Mouse (Mus musculus) midbrain, embryonic 10.5 days (tissue): ENCODE data around the gene Vmo1. TPM values are rescaled to one million over a fixed set of nuclear protein-coding genes. Genes with fewer than 3 reads are reported as not detected.
A peak's percentile ranks its signal among the peaks of the same experiment; 100 is the strongest.

Experiments used
- DNase-seq: peaks from one replicate; pipeline ENCODE4 v3.0.0-alpha.2; 2017; ENCODE audit warnings: low spot score
- H3K27ac ChIP-seq: fragments of 300-500 bp; sonication (generic); replicated peaks from 2 replicates; pipeline ENCODE4 v1.5.1; 2016; ENCODE audit warnings: mild to moderate bottlenecking
- H3K27me3 ChIP-seq: fragments of 300-500 bp; sonication (generic); 2 replicates; pipeline ENCODE4 v1.6.1; 2016; ENCODE audit warnings: low read depth, mild to moderate bottlenecking; ENCODE audit not compliant: poor library complexity, severe bottlenecking
- H3K36me3 ChIP-seq: fragments of 300-500 bp; sonication (generic); 2 replicates; pipeline ENCODE4 v1.6.1; 2016; ENCODE audit warnings: mild to moderate bottlenecking, moderate library complexity
- H3K4me1 ChIP-seq: fragments of 300-500 bp; sonication (generic); 2 replicates; pipeline ENCODE4 v1.6.1; 2016
- H3K4me3 ChIP-seq: fragments of 300-500 bp; sonication (generic); 2 replicates; pipeline ENCODE4 v1.5.1; 2016; ENCODE audit warnings: mild to moderate bottlenecking, moderate library complexity
- H3K9me3 ChIP-seq: fragments of 300-500 bp; sonication (generic); replicated peaks from 2 replicates; pipeline ENCODE4 v1.6.1; 2016; ENCODE audit warnings: mild to moderate bottlenecking
- WGBS: fragments of 180-500 bp; shearing (Covaris S2); methylation state at CpG from one replicate; pipeline ENCODE4 v1.1.7; 2016; 5-methylcytosine and 5-hydroxymethylcytosine counted together
- polyA plus RNA-seq: library from polyadenylated mRNA; unstranded; fragments of >200 nt; fragmentation: Nextera tagmentation; extraction: Ambion mirVana; gene quantifications from 2 replicates; pipeline ENCODE4 v1.2.1, GENCODE M21; 2016

Vmo1 gene
- polyA plus RNA-seq: not detected in 2 replicates

DNA sequence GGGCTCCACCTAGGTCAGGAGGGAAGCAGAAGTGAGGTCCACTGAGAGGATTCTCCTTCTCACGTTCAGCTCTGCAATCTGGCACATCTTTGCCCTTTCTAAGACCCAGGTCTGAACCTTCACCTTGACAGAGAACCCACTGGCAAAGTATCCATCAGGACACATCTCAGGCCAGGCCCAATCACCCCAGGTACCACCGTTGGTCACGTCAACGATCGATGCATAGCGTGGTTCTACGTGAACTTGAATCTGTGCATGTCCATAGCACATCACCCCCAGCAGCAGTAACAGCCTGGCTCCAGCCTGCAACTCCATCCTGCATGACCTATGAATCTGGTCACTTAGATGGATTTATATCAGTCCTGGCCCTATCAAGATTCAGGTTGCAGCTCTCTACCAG lies at the start of gene Vmo1:
Vmo1 (minus strand) TSS at position 329 of the 400 bp plus-strand sequence.
- WGBS: 93% methylated on average over 7 of the region's 7 CpGs
- Histone ChIP-seq H3K27me3 (peaks cover 24% of the 10 kb centered on the region), H3K36me3 (no peaks in the 10 kb centered on the region), H3K4me1 (peaks cover 19% of the 10 kb centered on the region), H3K27ac (no peak within 1 kb of the TSS), H3K9me3 (no peaks in the 10 kb centered on the region), H3K4me3 (no peak within 1 kb of the TSS)
- no peak for DNase-seq

DNA sequence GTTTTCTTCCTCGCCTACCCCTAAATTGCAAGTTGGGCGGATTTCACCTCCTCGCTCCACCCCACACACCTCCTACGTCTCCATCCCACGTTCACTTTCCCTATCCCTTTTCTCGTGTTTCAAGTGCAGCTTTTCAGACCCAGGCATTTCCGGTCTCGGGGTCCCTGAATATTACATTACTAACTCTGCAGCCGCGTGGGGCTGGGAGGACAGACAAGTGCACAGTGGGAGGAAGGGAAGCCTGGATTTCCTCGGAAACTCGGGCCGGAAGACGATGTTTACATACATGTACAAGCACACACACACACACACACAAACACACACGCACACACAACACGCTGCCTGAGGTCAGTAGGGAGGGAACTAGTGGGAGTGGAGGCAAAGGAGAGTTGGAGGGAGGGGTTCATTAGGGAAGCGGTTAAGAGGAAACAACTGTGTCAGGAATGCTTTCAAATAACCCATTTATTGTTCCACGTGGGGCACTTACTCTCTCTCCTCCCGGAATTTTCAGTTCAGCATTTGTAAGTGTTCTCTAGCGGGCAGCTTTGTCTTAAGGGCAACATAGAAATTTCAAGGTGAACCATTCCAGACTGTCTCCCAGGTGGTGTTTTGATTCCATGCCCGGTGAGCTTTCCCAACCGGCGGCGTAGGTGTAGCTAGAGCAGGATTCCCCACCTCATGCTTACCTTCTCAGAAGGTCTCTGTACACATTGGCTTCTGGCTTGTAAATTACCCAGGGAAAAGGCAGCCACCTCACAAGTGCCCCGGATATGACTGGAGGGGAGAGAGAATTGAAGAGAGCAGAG lies 49.3 kb upstream of the Vmo1 start:
- 4% methylated on average over 25 of the region's 25 CpGs for WGBS
- peaks cover 44% of the 10 kb centered on the region for H3K4me1 ChIP-seq
- no peaks in the 10 kb centered on the region for H3K27me3 ChIP-seq

DNA sequence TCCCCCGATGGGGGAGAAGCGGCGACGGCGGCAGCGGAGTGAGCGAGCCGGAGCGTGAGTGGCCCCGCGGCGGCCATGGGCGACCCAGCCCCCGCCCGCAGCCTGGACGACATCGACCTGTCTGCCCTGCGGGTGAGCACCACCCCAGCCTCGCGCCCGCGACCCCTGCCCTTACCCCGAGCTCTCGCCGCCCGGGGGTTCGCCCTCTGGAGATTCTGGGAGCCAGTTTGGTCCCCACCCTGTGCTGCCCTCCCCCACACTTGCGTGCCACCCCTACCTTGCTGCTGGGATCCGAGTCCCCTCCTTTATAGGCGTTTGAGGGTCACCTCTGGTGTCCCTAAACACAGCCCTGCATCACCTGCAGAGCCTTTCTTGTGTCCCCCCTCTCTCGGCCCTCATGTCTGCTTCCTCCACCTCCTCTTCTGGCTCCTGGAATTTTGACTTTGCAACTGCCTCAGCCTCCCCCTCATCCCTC lies 48.6 kb upstream of the Vmo1 start:
- peak overlapping the region; percentile 70 for H3K4me3 ChIP-seq
- H3K27me3 ChIP-seq: no peaks in the 10 kb centered on the region
- H3K27ac ChIP-seq: peak overlapping the region; percentile 90
- under 1% methylated on average over 31 of the region's 31 CpGs for WGBS
- H3K9me3 ChIP-seq: no peaks in the 10 kb centered on the region
- peaks cover 44% of the 10 kb centered on the region for H3K4me1 ChIP-seq
- peaks cover 4% of the 10 kb centered on the region for H3K36me3 ChIP-seq
- no peak for DNase-seq

More for the DNA sequence above, 49.3 kb upstream of the Vmo1 start:
- H3K9me3 ChIP-seq: no peaks in the 10 kb centered on the region
- peaks cover 8% of the 10 kb centered on the region for H3K36me3 ChIP-seq
- H3K27ac ChIP-seq: peak overlapping the region; percentile 90
- peak overlapping the region; percentile 70 for H3K4me3 ChIP-seq
- peak; percentile 42 for DNase-seq

DNA sequence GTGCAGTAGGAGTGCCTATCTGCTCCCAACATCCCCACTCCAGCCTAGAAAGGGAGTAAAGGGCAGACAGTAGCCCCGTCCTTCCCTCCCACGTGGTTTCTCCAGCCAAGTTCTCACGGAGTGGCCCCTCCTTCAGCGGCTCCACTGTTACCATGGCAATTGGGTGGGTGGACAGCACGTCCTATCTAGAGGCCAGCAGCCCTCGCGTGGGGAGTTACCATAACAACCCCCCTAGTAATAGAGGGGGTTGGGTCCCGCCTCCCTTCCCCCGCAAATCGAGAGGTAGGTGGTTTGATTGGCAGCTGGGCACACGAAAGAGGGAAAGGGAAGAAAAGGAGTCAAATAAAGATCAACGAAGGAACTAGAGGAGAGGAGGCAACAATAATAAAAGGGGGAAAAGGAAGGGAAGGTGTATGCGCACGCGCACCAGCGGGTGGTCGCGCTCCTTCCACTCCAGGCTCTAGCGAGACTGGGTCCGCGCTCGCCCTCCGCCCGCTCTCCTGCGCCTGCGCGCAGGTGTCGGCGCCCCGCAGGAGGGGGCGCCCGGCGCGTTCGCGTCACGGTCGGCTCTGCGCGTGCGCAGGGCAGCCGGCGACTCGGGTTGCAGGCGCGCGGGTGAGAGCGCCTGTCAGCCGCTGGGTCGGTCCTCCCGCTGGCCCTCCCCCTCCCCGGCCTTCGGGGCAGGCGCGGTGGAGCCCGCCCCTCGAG lies 48.0 kb upstream of the Vmo1 start, which contains the start of gene Mink1:
Mink1 (plus strand) TSS at position 595 of the 708 bp plus-strand sequence.
- WGBS: under 1% methylated on average over 57 of the region's 57 CpGs
- peaks cover 44% of the 10 kb centered on the region for H3K4me1 ChIP-seq

DNA sequence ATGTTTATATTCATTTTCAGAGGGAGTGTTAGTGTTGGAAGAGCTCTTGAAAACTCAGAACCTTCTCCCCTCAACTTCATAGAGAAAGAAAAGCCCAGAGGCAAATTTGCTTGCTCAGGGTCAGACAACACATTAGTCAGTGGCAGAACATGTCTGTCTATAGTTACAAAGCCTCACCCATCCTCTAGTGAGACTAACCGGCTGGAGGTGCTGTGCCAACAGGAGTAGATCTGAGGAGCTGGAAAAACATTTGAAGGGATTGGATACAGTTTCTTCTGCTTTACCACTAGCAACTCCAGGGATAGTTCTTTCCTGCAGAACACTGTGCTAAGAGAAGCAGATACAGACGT lies 47.5 kb upstream of the Vmo1 start:
- Histone ChIP-seq H3K4me1 (peaks cover 44% of the 10 kb centered on the region), H3K27ac (peak overlapping the region; percentile 90), H3K9me3 (no peaks in the 10 kb centered on the region), H3K36me3 (no peaks in the 10 kb centered on the region), H3K4me3 (peak overlapping the region; percentile 70), H3K27me3 (no peaks in the 10 kb centered on the region)
- 4% methylated on average over 2 of the region's 2 CpGs for WGBS
- no peak for DNase-seq

More for the DNA sequence above, 48.0 kb upstream of the Vmo1 start, which contains the start of gene Mink1:
- Histone ChIP-seq H3K27ac (peak within 1 kb of the TSS; percentile 90), H3K4me3 (peak within 1 kb of the TSS; percentile 70), H3K36me3 (no peaks in the 10 kb centered on the region), H3K9me3 (no peaks in the 10 kb centered on the region), H3K27me3 (no peaks in the 10 kb centered on the region)
- DNase-seq: peak; percentile 91

DNA sequence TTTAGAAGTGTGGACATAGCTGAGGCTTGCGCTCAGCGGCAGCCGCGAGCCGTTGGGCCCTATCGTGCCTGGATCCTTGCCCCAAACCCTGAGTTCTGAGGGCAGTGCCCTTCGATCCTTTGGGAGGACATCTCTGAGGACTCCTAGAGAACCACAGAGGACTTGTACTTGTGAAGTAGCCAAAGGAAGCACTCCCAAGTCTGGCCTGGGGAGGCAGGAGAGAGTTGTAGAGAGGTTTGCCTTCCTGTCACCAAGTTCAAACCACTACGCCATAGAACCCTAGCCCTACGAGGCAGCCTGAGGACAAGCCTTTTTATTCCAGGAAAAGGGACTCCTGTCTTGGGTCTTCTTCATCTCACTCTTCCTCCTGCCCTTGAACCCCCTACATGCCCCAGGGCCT lies 43.1 kb upstream of the Vmo1 start:
- no peak for DNase-seq
- 88% methylated on average over 9 of the region's 9 CpGs for WGBS
- H3K36me3 ChIP-seq: no peaks in the 10 kb centered on the region
- peaks cover 19% of the 10 kb centered on the region for H3K4me1 ChIP-seq
- peaks cover 6% of the 10 kb centered on the region; the same call in 1 of the 2 replicates for H3K27me3 ChIP-seq
- no peaks in the 10 kb centered on the region for H3K9me3 ChIP-seq
- no peak overlapping the region for H3K4me3 ChIP-seq
- no peak overlapping the region for H3K27ac ChIP-seq

DNA sequence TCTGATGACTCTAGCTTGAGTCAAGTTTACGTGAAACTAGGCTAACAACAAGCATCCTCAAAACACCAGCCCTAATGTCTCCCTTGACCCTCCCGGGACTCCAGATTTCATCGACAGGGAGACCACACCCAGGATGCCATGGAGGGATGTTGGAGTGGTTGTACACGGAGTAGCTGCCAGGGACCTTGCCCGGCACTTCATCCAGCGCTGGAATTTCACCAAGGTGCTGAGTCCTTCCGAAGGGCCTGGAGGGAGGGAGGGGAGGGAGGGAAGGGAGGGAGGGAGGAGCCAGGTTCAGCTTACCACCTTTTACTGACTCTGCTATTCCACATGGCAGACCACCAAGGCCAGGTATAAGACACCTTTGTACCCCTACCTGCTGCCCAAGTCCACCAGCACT lies 39.5 kb upstream of the Vmo1 start:
- Histone ChIP-seq H3K27ac (no peak overlapping the region), H3K9me3 (no peaks in the 10 kb centered on the region), H3K36me3 (no peaks in the 10 kb centered on the region), H3K4me1 (0 out of 2 replicates have a peak, but pooled peaks cover 9% of the 10 kb centered on the region), H3K27me3 (peaks cover 6% of the 10 kb centered on the region; the same call in 1 of the 2 replicates), H3K4me3 (no peak overlapping the region)
- no peak for DNase-seq
- WGBS: 35% methylated on average over 7 of the region's 7 CpGs

DNA sequence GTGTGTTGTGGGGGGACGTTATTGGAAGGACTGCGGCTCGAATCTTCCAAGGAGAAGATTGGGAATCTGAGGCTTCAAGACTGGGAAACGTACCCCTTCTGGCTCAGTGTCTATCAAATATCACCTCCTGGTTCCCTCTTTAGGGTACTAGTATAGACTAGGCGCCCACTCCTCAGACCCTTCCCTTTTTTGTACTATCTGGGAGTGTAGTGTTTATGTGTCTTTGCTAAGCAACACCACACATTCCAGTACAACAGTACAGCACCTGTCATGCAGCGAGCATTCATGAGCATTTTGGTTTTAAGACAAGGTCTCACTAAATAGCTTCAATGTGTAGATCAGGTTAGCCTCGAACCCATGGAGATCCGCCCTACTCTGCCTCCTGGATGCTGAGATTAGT lies 37.1 kb upstream of the Vmo1 start:
- peaks cover 6% of the 10 kb centered on the region; the same call in 1 of the 2 replicates for H3K27me3 ChIP-seq
- no peak for DNase-seq
- WGBS: 91% methylated on average over 8 of the region's 8 CpGs
- no peaks in the 10 kb centered on the region for H3K9me3 ChIP-seq
- H3K36me3 ChIP-seq: no peaks in the 10 kb centered on the region
- H3K4me3 ChIP-seq: no peak overlapping the region
- 0 out of 2 replicates have a peak, but pooled peaks cover 9% of the 10 kb centered on the region for H3K4me1 ChIP-seq
- no peak overlapping the region for H3K27ac ChIP-seq

DNA sequence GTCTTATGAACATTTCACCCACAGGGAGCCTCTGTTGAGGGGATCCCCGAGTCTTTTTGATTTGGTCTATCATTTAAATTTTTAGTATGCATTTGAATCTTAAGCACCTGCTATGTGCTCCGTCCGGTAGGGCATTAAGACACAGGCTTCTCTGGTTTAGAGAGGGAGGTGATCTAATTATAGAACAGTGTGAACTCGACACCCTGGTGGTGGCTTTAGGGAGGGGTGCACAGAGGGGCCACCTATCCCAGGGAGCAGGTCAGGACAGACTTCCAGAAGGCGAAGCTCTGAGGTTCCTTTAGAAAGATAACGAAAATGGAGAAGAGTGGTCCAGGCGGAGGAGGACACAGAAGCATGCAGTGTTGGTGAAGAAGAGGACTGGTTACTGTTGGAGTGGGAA lies 30.1 kb upstream of the Vmo1 start:
- 75% methylated on average over 7 of the region's 7 CpGs for WGBS
- H3K9me3 ChIP-seq: no peaks in the 10 kb centered on the region

DNA sequence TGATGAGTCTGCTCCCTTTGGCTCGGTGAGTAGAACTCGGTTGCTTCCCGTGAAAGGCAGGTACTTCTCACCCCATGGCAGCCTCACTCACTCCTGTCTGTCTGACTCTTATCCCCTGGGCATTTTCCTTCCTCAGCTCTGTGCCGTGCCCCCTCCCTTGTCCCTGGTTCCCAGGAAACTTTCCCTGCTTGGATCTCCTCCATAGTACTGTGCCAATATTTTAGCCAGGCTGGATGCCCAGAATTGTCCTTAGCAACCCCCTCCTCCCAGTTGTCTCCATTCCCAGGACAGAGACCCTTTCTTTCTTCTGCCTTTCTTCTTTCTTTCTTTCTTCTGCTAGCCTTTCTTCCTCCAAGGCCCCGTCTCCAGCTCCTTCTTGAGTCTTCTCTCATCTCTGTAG lies 27.0 kb upstream of the Vmo1 start:
- WGBS: 75% methylated on average over 5 of the region's 5 CpGs
- H3K27ac ChIP-seq: no peak overlapping the region
- H3K9me3 ChIP-seq: no peaks in the 10 kb centered on the region
- peaks cover 35% of the 10 kb centered on the region for H3K27me3 ChIP-seq
- no peak for DNase-seq
- H3K4me1 ChIP-seq: peaks cover 15% of the 10 kb centered on the region
- no peaks in the 10 kb centered on the region for H3K36me3 ChIP-seq
- H3K4me3 ChIP-seq: no peak overlapping the region

More for the DNA sequence above, 30.1 kb upstream of the Vmo1 start:
- Histone ChIP-seq H3K27me3 (peaks cover 24% of the 10 kb centered on the region), H3K36me3 (no peaks in the 10 kb centered on the region), H3K4me1 (peaks cover 13% of the 10 kb centered on the region), H3K4me3 (no peak overlapping the region), H3K27ac (no peak overlapping the region)
- no peak for DNase-seq

DNA sequence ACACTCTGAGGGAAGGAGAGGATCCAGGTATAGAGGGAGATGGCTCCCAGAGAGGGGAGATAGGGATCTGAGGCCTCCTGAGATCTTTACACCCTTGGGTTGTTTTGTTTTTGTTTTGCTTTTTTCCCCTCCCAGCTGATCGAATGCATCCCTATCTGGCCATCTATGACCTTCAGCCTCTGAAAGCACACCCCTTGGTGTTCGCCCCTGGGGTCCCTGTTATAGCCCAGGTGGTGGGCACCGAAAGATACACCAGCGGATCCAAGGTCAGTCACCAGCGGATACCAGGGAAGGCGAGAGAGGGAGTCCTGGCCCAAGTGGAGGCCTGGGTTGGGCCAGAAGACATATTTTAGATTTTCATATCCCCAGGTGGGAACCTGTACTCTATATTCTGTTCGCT lies 26.5 kb upstream of the Vmo1 start:
- peaks cover 15% of the 10 kb centered on the region for H3K4me1 ChIP-seq
- no peak overlapping the region for H3K27ac ChIP-seq
- 89% methylated on average over 7 of the region's 7 CpGs for WGBS
- no peaks in the 10 kb centered on the region for H3K36me3 ChIP-seq
- H3K4me3 ChIP-seq: peak overlapping the region; percentile 73
- no peaks in the 10 kb centered on the region for H3K9me3 ChIP-seq
- H3K27me3 ChIP-seq: peaks cover 35% of the 10 kb centered on the region
- no peak for DNase-seq

DNA sequence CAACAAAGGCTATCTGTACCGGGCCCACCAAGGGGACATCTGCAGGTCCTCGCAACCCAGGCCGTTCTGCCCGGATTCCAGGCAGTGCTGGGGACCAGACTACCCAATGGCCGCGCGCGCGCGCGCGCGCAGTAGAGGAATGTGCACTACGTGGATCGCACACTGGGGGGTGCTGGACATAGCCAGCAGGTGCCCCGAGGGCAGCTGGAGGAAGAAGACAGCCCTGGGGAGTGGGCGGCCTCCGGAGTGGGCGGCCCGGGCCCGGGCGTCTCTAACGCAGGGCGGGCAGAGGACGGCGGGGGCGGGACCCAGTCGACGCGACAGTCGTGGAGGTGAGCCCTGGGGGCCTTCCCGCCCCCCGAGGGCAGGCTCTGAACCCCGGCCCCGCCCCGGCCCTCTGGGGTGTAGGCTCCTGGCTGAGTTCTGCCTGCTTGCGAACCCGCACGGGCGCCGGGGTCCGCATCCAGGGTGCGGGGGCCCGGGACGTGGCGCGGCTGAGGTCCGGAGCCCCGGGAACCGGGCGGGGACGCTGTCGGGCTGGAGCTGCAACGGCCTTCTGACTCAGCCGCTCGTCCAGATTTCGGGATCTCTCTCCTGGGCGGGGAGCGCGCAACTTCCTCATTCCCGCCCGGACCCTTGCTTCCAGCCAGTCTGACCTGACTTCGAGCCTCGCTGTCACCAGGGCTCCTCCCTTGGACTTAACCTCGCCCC lies 25.6 kb upstream of the Vmo1 start, which contains the start of gene Pld2:
Pld2 (plus strand) TSS at position 188 of the 711 bp plus-strand sequence.
- Histone ChIP-seq H3K4me3 (peak within 1 kb of the TSS; percentile 73), H3K4me1 (peaks cover 15% of the 10 kb centered on the region), H3K9me3 (no peaks in the 10 kb centered on the region), H3K36me3 (no peaks in the 10 kb centered on the region), H3K27ac (peak within 1 kb of the TSS; percentile 81), H3K27me3 (peaks cover 35% of the 10 kb centered on the region)
- under 1% methylated on average over 65 of the region's 65 CpGs for WGBS
- peak; percentile 86 for DNase-seq
